Mouse (Mus musculus): ENCODE results near the gene Zp3.

DNA sequence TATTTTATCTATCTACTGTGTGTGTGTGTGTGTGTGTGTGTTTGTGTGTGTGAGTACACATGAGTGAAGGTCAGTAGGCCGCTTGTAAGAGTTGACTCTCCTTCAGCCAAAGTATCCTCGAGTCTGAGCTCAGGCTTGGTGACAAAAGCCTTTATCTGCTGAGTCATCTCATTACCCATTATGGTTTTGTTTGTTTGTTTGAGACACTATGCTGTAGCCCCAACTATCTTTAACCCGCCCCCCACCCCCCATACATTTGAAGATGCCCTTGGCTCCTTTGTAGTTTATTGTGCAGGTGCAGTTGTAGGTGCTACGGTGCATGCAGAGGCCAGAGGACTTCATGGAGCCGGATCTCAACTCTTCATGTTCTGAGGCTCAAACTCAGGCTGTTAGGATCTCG, 21.3 kb downstream of the Zp3 start:
- TF ChIP-seq CTCF (IDR thresholded peaks at IDR 0.05; ENCODE audit: low read depth) (no peak), EP300 (optimal IDR thresholded peaks at IDR 0.05) (no peak)
